Mouse (Mus musculus) lung, adult 2 months (tissue): ENCODE measurements around the gene Mtus2. TPM values are rescaled to one million over a fixed set of nuclear protein-coding genes. Genes with fewer than 3 reads are reported as not detected.

Experiments used
- DNase-seq: peaks from one replicate; pipeline ENCODE4 v3.0.0; 2022
- H3K4me1 ChIP-seq: fragments of 200-500 bp; 2 replicates; pipeline ENCODE4 v1.6.1; 2011; ENCODE audit warnings: low read length; ENCODE audit not compliant: control insufficient read depth, insufficient read depth
- H3K4me3 ChIP-seq: fragments of 200-500 bp; replicated peaks from 2 replicates; pipeline ENCODE3; 2011; ENCODE audit warnings: low read depth, mild to moderate bottlenecking, control low read depth, low read length; ENCODE audit errors: extremely low read depth
- CTCF ChIP-seq: fragments of 200-500 bp; IDR thresholded peaks from 2 replicates; pipeline ENCODE4 v1.5.1; 2011; ENCODE audit warnings: mild to moderate bottlenecking, low read length, control low read depth; ENCODE audit not compliant: insufficient read depth
- POLR2A ChIP-seq: fragments of 200-500 bp; IDR thresholded peaks from 2 replicates; pipeline ENCODE4 v1.6.1; 2011; ENCODE audit warnings: low read depth, mild to moderate bottlenecking, control low read depth, low read length, borderline replicate concordance; ENCODE audit errors: extremely low read depth
- WGBS: fragments of 180-500 bp; shearing (Covaris S2); methylation state at CpG from one replicate; pipeline ENCODE4 v1.1.7; 2018; 5-methylcytosine and 5-hydroxymethylcytosine counted together
- polyA plus RNA-seq: library from polyadenylated mRNA; depleted of rRNA; stranded (reverse); fragments of >200 nt; gene quantifications from 2 replicates; pipeline ENCODE4 v1.2.3, GENCODE M21; 2012

The Mtus2 gene
- polyA plus RNA-seq, 1 experiment = 4.7 TPM

DNA sequence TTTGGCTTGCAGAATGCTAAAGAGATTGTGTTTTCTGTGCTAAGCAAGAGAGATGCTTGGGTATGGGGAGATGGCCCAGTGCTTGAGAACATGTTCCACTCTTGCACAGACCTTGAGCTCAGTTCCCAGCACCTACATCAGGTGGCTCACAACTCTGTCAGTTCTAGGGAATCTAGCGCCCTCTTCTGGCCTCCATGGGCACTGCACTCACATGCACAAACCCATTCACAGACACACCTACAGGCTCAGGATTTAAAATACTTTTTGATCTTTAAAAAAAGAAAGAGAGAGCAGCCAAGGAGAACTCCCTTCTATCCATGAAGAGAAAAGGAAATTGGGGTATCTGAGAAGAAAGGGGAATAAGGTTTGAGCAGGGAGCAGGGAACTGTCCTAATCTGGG is 287.4 kb downstream of the Mtus2 start:
- 39% methylated on average over 1 of the region's 1 CpGs for WGBS
- no peak for DNase-seq
- Histone ChIP-seq H3K4me3 (no peak overlapping the region), H3K4me1 (no peaks in the 10 kb centered on the region)
- no peak for TF ChIP-seq POLR2A
- TF ChIP-seq CTCF = 0 out of 2 replicates have a peak, but pooled peaks have one; percentile 12

GRCm38 (mm10) chr5:148245386-148245785 is 288.3 kb downstream of the Mtus2 start:
- WGBS = 85% methylated on average over 2 of the region's 2 CpGs
- TF ChIP-seq CTCF = no peak
- TF ChIP-seq POLR2A = no peak
- Histone ChIP-seq H3K4me3 (no peak overlapping the region), H3K4me1 (no peaks in the 10 kb centered on the region)
- no peak for DNase-seq

- TF ChIP-seq POLR2A (no peak), CTCF (no peak)
- DNase-seq = no peak
- no peaks in the 10 kb centered on the region for H3K4me1 ChIP-seq
- 28% methylated on average over 2 of the region's 2 CpGs for WGBS
- H3K4me3 ChIP-seq = no peak overlapping the region
These were observed 291.1 kb downstream of the Mtus2 start for GRCm38 (mm10) chr5:148248236-148248635.

GRCm38 (mm10) chr5:148251847-148252246 is 294.7 kb downstream of the Mtus2 start:
- Histone ChIP-seq H3K4me3 (no peak overlapping the region), H3K4me1 (no peaks in the 10 kb centered on the region)
- DNase-seq = no peak
- TF ChIP-seq CTCF (no peak), POLR2A (no peak)

- Histone ChIP-seq H3K4me3 (no peak overlapping the region), H3K4me1 (peaks cover 6% of the 10 kb centered on the region; the same call in 1 of the 2 replicates)
- TF ChIP-seq POLR2A (no peak), CTCF (no peak)
- WGBS = 89% methylated on average over 7 of the region's 7 CpGs
- no peak for DNase-seq
These were observed 304.9 kb downstream of the Mtus2 start for GRCm38 (mm10) chr5:148262016-148262415.

DNA sequence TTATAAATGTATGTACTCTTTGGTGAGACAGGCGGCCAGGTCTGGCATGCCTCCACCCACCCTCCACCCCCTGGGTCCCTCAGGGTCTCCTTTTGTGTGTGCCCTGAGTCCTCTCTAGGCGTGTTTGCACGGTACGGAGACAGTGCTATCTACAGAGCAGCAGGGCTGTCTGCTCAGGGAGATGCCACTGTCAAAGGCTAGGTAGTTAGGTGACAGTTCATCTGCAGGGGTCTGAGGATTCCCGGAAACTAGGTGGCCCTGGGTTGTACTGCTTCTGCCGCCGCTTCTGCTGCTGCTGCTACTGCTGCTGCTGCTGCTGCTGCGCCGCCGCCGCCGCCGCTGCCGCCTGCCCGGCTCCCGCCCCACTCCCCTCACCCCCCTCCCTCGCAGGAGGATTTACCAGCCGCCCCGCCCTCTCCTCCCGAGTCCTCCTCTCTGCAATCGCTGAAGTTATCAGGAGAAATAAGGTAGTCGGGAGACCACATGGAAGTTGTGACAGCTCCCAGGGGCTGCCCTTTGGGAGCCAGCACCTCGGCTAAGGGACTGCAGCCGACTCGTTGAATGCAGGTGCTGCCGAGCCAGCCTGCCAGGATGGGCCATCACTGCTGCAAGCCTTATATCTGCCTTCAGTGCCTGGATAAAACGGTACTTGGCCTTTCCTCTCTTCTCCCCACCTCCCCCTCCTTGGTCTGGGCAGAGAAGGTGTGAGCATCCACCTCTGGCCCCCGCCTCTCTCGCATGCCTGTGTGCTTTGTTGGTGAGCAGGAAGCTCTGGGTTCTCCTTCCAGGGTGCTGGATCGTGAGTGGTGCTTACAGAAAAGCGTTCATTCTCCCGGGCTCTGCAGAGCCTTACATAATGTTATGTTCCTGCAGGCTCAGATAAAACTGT is 307.9 kb downstream of the Mtus2 start:
- DNase-seq = peak; percentile 14

DNA sequence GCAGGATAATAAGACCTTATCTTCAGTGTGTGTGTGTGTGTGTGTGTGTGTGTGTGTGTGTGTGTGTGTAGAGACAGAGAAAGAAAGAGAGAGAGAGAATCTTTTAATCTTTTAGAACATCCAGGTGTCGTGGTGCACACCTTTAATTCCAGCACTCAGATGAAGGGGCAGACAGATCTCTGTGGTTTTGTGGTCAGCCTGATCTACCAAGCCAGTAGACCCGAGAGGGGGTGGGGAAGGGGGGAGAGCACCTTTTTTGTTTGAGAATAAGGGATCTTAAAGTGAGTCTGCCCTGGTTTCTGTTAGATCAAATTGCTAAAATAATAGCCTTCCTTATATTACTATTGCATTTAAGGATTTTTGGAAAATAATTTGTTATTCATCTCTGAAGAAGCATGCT is 309.7 kb downstream of the Mtus2 start:
- H3K4me3 ChIP-seq = no peak overlapping the region

More for the DNA sequence above, 307.9 kb downstream of the Mtus2 start:
- TF ChIP-seq POLR2A = no peak
- no peak for TF ChIP-seq CTCF
- Histone ChIP-seq H3K4me1 (peaks cover 6% of the 10 kb centered on the region; the same call in 1 of the 2 replicates), H3K4me3 (peak overlapping the region; percentile 57)
- 2% methylated on average over 31 of the region's 32 CpGs for WGBS

DNA sequence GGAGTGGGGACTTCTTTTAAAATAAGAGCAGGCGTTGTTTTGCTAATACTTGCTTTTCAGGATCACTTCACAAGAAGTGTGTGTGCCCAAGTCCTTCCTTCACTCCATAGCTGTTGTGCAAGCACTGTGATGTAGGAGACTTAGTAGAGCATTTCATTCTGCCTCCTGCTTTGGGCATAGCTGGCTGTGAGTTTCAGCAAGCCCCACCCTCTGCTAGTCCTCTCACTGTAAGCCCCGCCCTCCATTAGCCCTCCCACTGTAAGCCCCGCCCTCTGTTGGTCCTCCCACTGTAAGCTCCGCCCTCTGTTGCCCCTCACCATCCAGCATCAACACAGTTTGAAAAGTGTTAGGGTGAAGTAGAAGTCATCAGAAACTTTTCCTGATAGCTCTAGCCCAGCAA is 310.3 kb downstream of the Mtus2 start:
- TF ChIP-seq POLR2A (no peak), CTCF (no peak)
- DNase-seq = no peak
- Histone ChIP-seq H3K4me1 (peaks cover 6% of the 10 kb centered on the region; the same call in 1 of the 2 replicates), H3K4me3 (no peak overlapping the region)
- 56% methylated on average over 4 of the region's 4 CpGs for whole genome bisulfite sequencing

More for the DNA sequence above, 309.7 kb downstream of the Mtus2 start:
- TF ChIP-seq CTCF (no peak), POLR2A (no peak)
- H3K4me1 ChIP-seq = peaks cover 6% of the 10 kb centered on the region; the same call in 1 of the 2 replicates
- 65% methylated on average over 2 of the region's 2 CpGs for WGBS
- DNase-seq = no peak

DNA sequence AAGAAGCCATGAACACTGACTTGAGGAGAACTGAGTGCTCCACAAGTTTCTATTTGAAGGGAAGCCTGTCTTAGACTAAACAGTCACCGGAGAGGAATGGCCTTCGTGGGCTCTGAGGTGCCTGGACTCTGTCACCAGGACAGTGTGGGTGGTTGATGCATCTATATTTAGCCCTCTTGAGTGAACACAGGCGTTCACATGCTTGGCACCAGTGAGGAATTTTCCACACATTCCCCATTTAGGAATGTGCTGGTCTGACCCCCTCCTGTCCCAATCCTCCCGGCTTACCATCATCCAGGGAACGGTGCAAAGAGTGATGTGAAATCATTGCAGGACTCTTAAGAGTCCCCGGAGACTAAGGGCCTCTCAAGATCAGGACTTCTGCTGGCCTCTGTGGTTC is 314.9 kb downstream of the Mtus2 start:
- Histone ChIP-seq H3K4me3 (no peak overlapping the region), H3K4me1 (no peaks in the 10 kb centered on the region)
- TF ChIP-seq POLR2A (no peak), CTCF (no peak)
- DNase-seq = no peak
- WGBS = 49% methylated on average over 6 of the region's 6 CpGs

- 64% methylated on average over 6 of the region's 6 CpGs for WGBS
- H3K4me3 ChIP-seq = no peak overlapping the region
- no peak for DNase-seq
- no peak for TF ChIP-seq CTCF
- no peak for TF ChIP-seq POLR2A
- no peaks in the 10 kb centered on the region for H3K4me1 ChIP-seq
These were observed 315.7 kb downstream of the Mtus2 start for GRCm38 (mm10) chr5:148272771-148273170.

GRCm38 (mm10) chr5:148278233-148278632 is 321.1 kb downstream of the Mtus2 start:
- DNase-seq = no peak
- WGBS = 85% methylated on average over 8 of the region's 8 CpGs
- TF ChIP-seq POLR2A = no peak
- TF ChIP-seq CTCF = no peak
- no peak overlapping the region for H3K4me3 ChIP-seq
- no peaks in the 10 kb centered on the region for H3K4me1 ChIP-seq
